Mouse (Mus musculus) heart, adult 2 months (tissue): Measurements from ENCODE around the gene Hsd17b1.

Experiments used
- CTCF ChIP-seq: fragments of 200-600 bp; IDR thresholded peaks from 2 replicates; pipeline ENCODE4 v1.8.1; 2022; ENCODE audit warnings: antibody characterized with exemption, mild to moderate bottlenecking, moderate library complexity
- EP300 ChIP-seq: fragments of 200-500 bp; IDR thresholded peaks from 2 replicates; pipeline ENCODE4 v1.6.1; 2011; ENCODE audit warnings: low read depth, low read length, control low read depth; ENCODE audit not compliant: insufficient read depth
- POLR2A ChIP-seq: fragments of 200-500 bp; IDR thresholded peaks from 2 replicates; pipeline ENCODE4 v1.6.1; 2011; ENCODE audit warnings: mild to moderate bottlenecking, low read depth, low read length, control low read depth; ENCODE audit not compliant: insufficient read depth

- TF ChIP-seq POLR2A (no peak), CTCF (no peak), EP300 (no peak)
Observed at GRCm38 (mm10) chr11:101052751-101053473, 25.3 kb upstream of the Hsd17b1 start.
